Mouse (Mus musculus): Measurements from ENCODE around the gene Fa2h. TPM values are rescaled to one million over a fixed set of nuclear protein-coding genes. Genes with fewer than 3 reads are reported as not detected.

Gene Fa2h
- polyA plus RNA-seq, 1 experiment = 67.1 TPM

- Histone ChIP-seq H3K27ac (ENCODE audit: insufficient read depth, low read length) (no peak overlapping the region), H3K4me1 (ENCODE audit: control insufficient read depth, insufficient read depth, low read length) (no peaks in the 10 kb centered on the region)
- TF ChIP-seq CTCF (IDR thresholded peaks at IDR 0.05; ENCODE audit: extremely low read depth, insufficient read depth, low read length) = 0 out of 2 replicates have a peak, but pooled peaks have one; percentile 10
- TF ChIP-seq POLR2A (IDR thresholded peaks at IDR 0.05; ENCODE audit: extremely low read depth, insufficient read depth, low read length) = no peak
Observed at GRCm38 (mm10) chr8:111403391-111403790, 9.8 kb upstream of the Fa2h start.

GRCm38 (mm10) chr8:111391268-111391667 lies 2.4 kb downstream of the Fa2h start:
- no peaks in the 10 kb centered on the region; the same call in 1 of the 2 replicates for H3K4me1 ChIP-seq (ENCODE audit: control insufficient read depth, insufficient read depth, low read length)
- no peak for TF ChIP-seq POLR2A (IDR thresholded peaks at IDR 0.05; ENCODE audit: extremely low read depth, insufficient read depth, low read length)
- TF ChIP-seq CTCF (IDR thresholded peaks at IDR 0.05; ENCODE audit: extremely low read depth, insufficient read depth, low read length) = no peak
- H3K27ac ChIP-seq (ENCODE audit: insufficient read depth, low read length) = 0 out of 2 replicates have a peak overlapping the region, but pooled peaks have one; percentile 3
- H3K4me3 ChIP-seq (ENCODE audit: insufficient read depth, low read length) = no peak overlapping the region

More at GRCm38 (mm10) chr8:111403391-111403790, 9.8 kb upstream of the Fa2h start:
- no peak overlapping the region for H3K4me3 ChIP-seq (ENCODE audit: insufficient read depth, low read length)

- Histone ChIP-seq H3K4me1 (ENCODE audit: control insufficient read depth, insufficient read depth, low read length) (no peaks in the 10 kb centered on the region; the same call in 1 of the 2 replicates), H3K27ac (ENCODE audit: insufficient read depth, low read length) (peak overlapping the region; percentile 74; the same call in 1 of the 2 replicates), H3K4me3 (ENCODE audit: insufficient read depth, low read length) (no peak overlapping the region)
- TF ChIP-seq CTCF (IDR thresholded peaks at IDR 0.05; ENCODE audit: extremely low read depth, insufficient read depth, low read length) = no peak
- TF ChIP-seq POLR2A (IDR thresholded peaks at IDR 0.05; ENCODE audit: extremely low read depth, insufficient read depth, low read length) = no peak
Observed at GRCm38 (mm10) chr8:111390837-111391236, 2.8 kb downstream of the Fa2h start.

GRCm38 (mm10) chr8:111389581-111389980 lies 4.0 kb downstream of the Fa2h start:
- H3K4me3 ChIP-seq (ENCODE audit: insufficient read depth, low read length) = no peak overlapping the region
- TF ChIP-seq CTCF (IDR thresholded peaks at IDR 0.05; ENCODE audit: extremely low read depth, insufficient read depth, low read length) (no peak), POLR2A (IDR thresholded peaks at IDR 0.05; ENCODE audit: extremely low read depth, insufficient read depth, low read length) (no peak)
- no peak overlapping the region for H3K27ac ChIP-seq (ENCODE audit: insufficient read depth, low read length)
- no peaks in the 10 kb centered on the region; the same call in 1 of the 2 replicates for H3K4me1 ChIP-seq (ENCODE audit: control insufficient read depth, insufficient read depth, low read length)

GRCm38 (mm10) chr8:111385915-111386314 lies 7.7 kb downstream of the Fa2h start:
- H3K4me1 ChIP-seq (ENCODE audit: control insufficient read depth, insufficient read depth, low read length) = no peaks in the 10 kb centered on the region
- H3K4me3 ChIP-seq (ENCODE audit: insufficient read depth, low read length) = no peak overlapping the region
- no peak overlapping the region for H3K27ac ChIP-seq (ENCODE audit: insufficient read depth, low read length)
- TF ChIP-seq CTCF (IDR thresholded peaks at IDR 0.05; ENCODE audit: extremely low read depth, insufficient read depth, low read length) = no peak
- TF ChIP-seq POLR2A (IDR thresholded peaks at IDR 0.05; ENCODE audit: extremely low read depth, insufficient read depth, low read length) = no peak

GRCm38 (mm10) chr8:111384628-111385027 lies 9.0 kb downstream of the Fa2h start:
- Histone ChIP-seq H3K4me1 (ENCODE audit: control insufficient read depth, insufficient read depth, low read length) (no peaks in the 10 kb centered on the region), H3K4me3 (ENCODE audit: insufficient read depth, low read length) (no peak overlapping the region), H3K27ac (ENCODE audit: insufficient read depth, low read length) (no peak overlapping the region)
- TF ChIP-seq POLR2A (IDR thresholded peaks at IDR 0.05; ENCODE audit: extremely low read depth, insufficient read depth, low read length) (no peak), CTCF (IDR thresholded peaks at IDR 0.05; ENCODE audit: extremely low read depth, insufficient read depth, low read length) (no peak)

- H3K27ac ChIP-seq (ENCODE audit: insufficient read depth, low read length) = peak overlapping the region; percentile 88
- H3K4me3 ChIP-seq (ENCODE audit: insufficient read depth, low read length) = no peak overlapping the region
- TF ChIP-seq POLR2A (IDR thresholded peaks at IDR 0.05; ENCODE audit: extremely low read depth, insufficient read depth, low read length) = no peak
- TF ChIP-seq CTCF (IDR thresholded peaks at IDR 0.05; ENCODE audit: extremely low read depth, insufficient read depth, low read length) = no peak
- H3K4me1 ChIP-seq (ENCODE audit: control insufficient read depth, insufficient read depth, low read length) = no peaks in the 10 kb centered on the region
Observed at GRCm38 (mm10) chr8:111375192-111375591, 18.4 kb downstream of the Fa2h start.

- no peak overlapping the region for H3K27ac ChIP-seq (ENCODE audit: insufficient read depth, low read length)
- H3K4me1 ChIP-seq (ENCODE audit: control insufficient read depth, insufficient read depth, low read length) = no peaks in the 10 kb centered on the region
- TF ChIP-seq CTCF (IDR thresholded peaks at IDR 0.05; ENCODE audit: extremely low read depth, insufficient read depth, low read length) = no peak
- TF ChIP-seq POLR2A (IDR thresholded peaks at IDR 0.05; ENCODE audit: extremely low read depth, insufficient read depth, low read length) = no peak
- no peak overlapping the region for H3K4me3 ChIP-seq (ENCODE audit: insufficient read depth, low read length)
Observed at GRCm38 (mm10) chr8:111369711-111370110, 23.9 kb downstream of the Fa2h start.

- TF ChIP-seq POLR2A (IDR thresholded peaks at IDR 0.05; ENCODE audit: extremely low read depth, insufficient read depth, low read length) (no peak), CTCF (IDR thresholded peaks at IDR 0.05; ENCODE audit: extremely low read depth, insufficient read depth, low read length) (no peak)
- no peak overlapping the region for H3K4me3 ChIP-seq (ENCODE audit: insufficient read depth, low read length)
- no peaks in the 10 kb centered on the region for H3K4me1 ChIP-seq (ENCODE audit: control insufficient read depth, insufficient read depth, low read length)
- H3K27ac ChIP-seq (ENCODE audit: insufficient read depth, low read length) = no peak overlapping the region
Observed at GRCm38 (mm10) chr8:111367350-111367749, 26.3 kb downstream of the Fa2h start.

GRCm38 (mm10) chr8:111366610-111367234 lies 26.9 kb downstream of the Fa2h start:
- H3K4me1 ChIP-seq (ENCODE audit: control insufficient read depth, insufficient read depth, low read length) = no peaks in the 10 kb centered on the region
- no peak for TF ChIP-seq CTCF (IDR thresholded peaks at IDR 0.05; ENCODE audit: extremely low read depth, insufficient read depth, low read length)
- no peak for TF ChIP-seq POLR2A (IDR thresholded peaks at IDR 0.05; ENCODE audit: extremely low read depth, insufficient read depth, low read length)
- no peak overlapping the region for H3K27ac ChIP-seq (ENCODE audit: insufficient read depth, low read length)
- H3K4me3 ChIP-seq (ENCODE audit: insufficient read depth, low read length) = no peak overlapping the region
